Mouse (Mus musculus) subcutaneous adipose tissue, adult 2 months (tissue): ENCODE results near the gene Nup62. TPM values are rescaled to one million over a fixed set of nuclear protein-coding genes. Genes with fewer than 3 reads are reported as not detected.

Source experiments
- polyA plus RNA-seq: library from polyadenylated mRNA; depleted of rRNA; stranded (reverse); fragments of >200 nt; gene quantifications from 2 replicates; pipeline ENCODE4 v1.2.3, GENCODE M21; 2012; ENCODE audit warnings: low replicate concordance; rRNA removed

Gene Nup62
- polyA plus RNA-seq = 35.6 and 77.6 TPM in 2 replicates

GRCm38 (mm10) chr7:44815721-44816469, at the start of gene Nup62, which contains the start of gene Il4i1:
Nup62 (plus strand) TSS chr7:44816088.
Il4i1 (plus strand) TSS chr7:44816387.

GRCm38 (mm10) chr7:44816470-44817021, 658 bp downstream of the Nup62 start, which contains the start of gene Atf5:
Atf5 (minus strand) TSS chr7:44816658.

GRCm38 (mm10) chr7:44848561-44849415, 32.9 kb downstream of the Nup62 start, which contains the start of the genes Akt1s1 and Tbc1d17:
Akt1s1 (plus strand) TSS chr7:44848991.
Tbc1d17 (minus strand) TSS chr7:44849079.

GRCm38 (mm10) chr7:44857042-44857552, 41.2 kb downstream of the Nup62 start, which contains the start of gene Pnkp:
Pnkp (plus strand) TSS chr7:44857139.

GRCm38 (mm10) chr7:44869697-44870528, 54.0 kb downstream of the Nup62 start, which contains the start of gene Ptov1:
Ptov1 (minus strand) TSS chr7:44869788.

Other genes with a start within 250 kb of the Nup62 start
- gene Napsa, start 243.7 kb upstream of the Nup62 start, polyA plus RNA-seq = 6.0 and 16.0 TPM in 2 replicates
- 2.6 and 7.7 TPM in 2 replicates for gene Kcnc3, start 225.4 kb upstream of the Nup62 start, polyA plus RNA-seq
- 4.1 and 12.7 TPM in 2 replicates for gene Myh14, start 145.2 kb upstream of the Nup62 start, polyA plus RNA-seq
- gene Izumo2, start 107.3 kb upstream of the Nup62 start, polyA plus RNA-seq = not detected in 2 replicates
- 29.0 and 48.8 TPM in 2 replicates for gene Vrk3, start 67.7 kb upstream of the Nup62 start, polyA plus RNA-seq
- gene Zfp473, start 65.0 kb upstream of the Nup62 start, polyA plus RNA-seq = 0.20 and 0.54 TPM in 2 replicates
- gene Il4i1, start 299 bp downstream of the Nup62 start, polyA plus RNA-seq = 3.9 and 4.0 TPM in 2 replicates
- 211 and 305 TPM in 2 replicates for gene Atf5, start 570 bp downstream of the Nup62 start, polyA plus RNA-seq
- gene Akt1s1, start 32.9 kb downstream of the Nup62 start, polyA plus RNA-seq = 87.7 and 129 TPM in 2 replicates
- 125 and 126 TPM in 2 replicates for gene Tbc1d17, start 33.0 kb downstream of the Nup62 start, polyA plus RNA-seq
- 45.1 and 47.8 TPM in 2 replicates for gene Pnkp, start 41.1 kb downstream of the Nup62 start, polyA plus RNA-seq
- 245 and 426 TPM in 2 replicates for gene Ptov1, start 53.7 kb downstream of the Nup62 start, polyA plus RNA-seq
- 93.4 and 172 TPM in 2 replicates for gene Med25, start 76.6 kb downstream of the Nup62 start, polyA plus RNA-seq
- gene Fuz, start 80.0 kb downstream of the Nup62 start, polyA plus RNA-seq = 48.5 and 82.0 TPM in 2 replicates
- 91.4 and 108 TPM in 2 replicates for gene Ap2a1, start 113.4 kb downstream of the Nup62 start, polyA plus RNA-seq
- 0.21 and 0.22 TPM in 2 replicates for gene Tsks, start 127.1 kb downstream of the Nup62 start, polyA plus RNA-seq
- 21.7 and 88.9 TPM in 2 replicates for gene Cpt1c, start 158.8 kb downstream of the Nup62 start, polyA plus RNA-seq
- gene Prmt1, start 170.5 kb downstream of the Nup62 start, polyA plus RNA-seq = 148 and 347 TPM in 2 replicates
- 111 and 156 TPM in 2 replicates for gene Irf3, start 181.6 kb downstream of the Nup62 start, polyA plus RNA-seq
- gene Bcl2l12, start 182.6 kb downstream of the Nup62 start, polyA plus RNA-seq = 30.2 and 45.2 TPM in 2 replicates
- gene Scaf1, start 200.3 kb downstream of the Nup62 start, polyA plus RNA-seq = 67.6 and 79.5 TPM in 2 replicates
- gene Rras, start 201.9 kb downstream of the Nup62 start, polyA plus RNA-seq = 286 and 584 TPM in 2 replicates
- 8.6 and 15.5 TPM in 2 replicates for gene Prr12, start 236.8 kb downstream of the Nup62 start, polyA plus RNA-seq
- gene Nosip, start 246.3 kb downstream of the Nup62 start, polyA plus RNA-seq = 68.3 and 84.1 TPM in 2 replicates
- gene Prrg2, start 246.6 kb downstream of the Nup62 start, polyA plus RNA-seq = 73.3 and 99.8 TPM in 2 replicates